Mouse (Mus musculus) thymus, adult 2 months (tissue): ENCODE measurements around the gene Grap2. TPM values are rescaled to one million over a fixed set of nuclear protein-coding genes. Genes with fewer than 3 reads are reported as not detected.
A peak's percentile ranks its signal among the peaks of the same experiment; 100 is the strongest.

ENCODE experiments used
- DNase-seq: peaks from one replicate; pipeline ENCODE4 v3.0.0; 2021
- H3K27ac ChIP-seq: fragments of 200-500 bp; 2 replicates; pipeline ENCODE4 v1.5.1; 2012; ENCODE audit warnings: low read length, control low read depth; ENCODE audit not compliant: control insufficient read depth, insufficient read depth
- H3K27me3 ChIP-seq: fragments of 200-500 bp; 2 replicates; pipeline ENCODE4 v1.6.1; 2012; ENCODE audit warnings: mild to moderate bottlenecking, low read length, moderate library complexity, mixed read lengths; ENCODE audit not compliant: control insufficient read depth, insufficient read depth
- H3K36me3 ChIP-seq: fragments of 200-500 bp; 2 replicates; pipeline ENCODE4 v1.6.1; 2012; ENCODE audit warnings: mild to moderate bottlenecking, low read length, moderate library complexity; ENCODE audit not compliant: control insufficient read depth, insufficient read depth
- H3K4me1 ChIP-seq: fragments of 200-500 bp; replicated peaks from 2 replicates; pipeline ENCODE4 v1.6.1; 2012; ENCODE audit warnings: low read length; ENCODE audit not compliant: control insufficient read depth, insufficient read depth
- H3K4me3 ChIP-seq: fragments of 200-500 bp; 2 replicates; pipeline ENCODE4 v1.5.1; 2012; ENCODE audit warnings: mild to moderate bottlenecking, low read length, control low read depth, moderate library complexity; ENCODE audit not compliant: control insufficient read depth, insufficient read depth
- CTCF ChIP-seq: fragments of 200-500 bp; IDR thresholded peaks from 2 replicates; pipeline ENCODE4 v1.5.1; 2012; ENCODE audit warnings: mild to moderate bottlenecking, control low read depth, low read length, moderate library complexity, borderline replicate concordance; ENCODE audit not compliant: control insufficient read depth, poor library complexity, insufficient read depth; ENCODE audit errors: extremely low read depth
- POLR2A ChIP-seq: fragments of 200-500 bp; IDR thresholded peaks from 2 replicates; pipeline ENCODE4 v1.6.1; 2012; ENCODE audit warnings: mild to moderate bottlenecking, low read length, control low read depth, moderate library complexity; ENCODE audit not compliant: control insufficient read depth, poor library complexity, insufficient read depth; ENCODE audit errors: extremely low read depth
- WGBS: fragments of 180-500 bp; shearing (Covaris S2); methylation state at CpG from one replicate; pipeline ENCODE4 v1.1.7; 2018; 5-methylcytosine and 5-hydroxymethylcytosine counted together
- polyA plus RNA-seq: library from polyadenylated mRNA; depleted of rRNA; stranded (reverse); fragments of >200 nt; gene quantifications from 2 replicates; pipeline ENCODE4 v1.2.3, GENCODE M21; 2012

Grap2 gene
- polyA plus RNA-seq, 1 experiment: 139 TPM

GRCm38 (mm10) chr15:80538075-80538474, 34.3 kb upstream of the Grap2 start:
- no peaks in the 10 kb centered on the region for H3K36me3 ChIP-seq
- TF ChIP-seq CTCF (no peak), POLR2A (no peak)
- no peak overlapping the region for H3K4me3 ChIP-seq
- H3K27me3 ChIP-seq: no peaks in the 10 kb centered on the region
- peaks cover 61% of the 10 kb centered on the region for H3K4me1 ChIP-seq
- H3K27ac ChIP-seq: peak overlapping the region; percentile 93
- WGBS: 9% methylated on average over 2 of the region's 2 CpGs
- DNase-seq: no peak

DNA sequence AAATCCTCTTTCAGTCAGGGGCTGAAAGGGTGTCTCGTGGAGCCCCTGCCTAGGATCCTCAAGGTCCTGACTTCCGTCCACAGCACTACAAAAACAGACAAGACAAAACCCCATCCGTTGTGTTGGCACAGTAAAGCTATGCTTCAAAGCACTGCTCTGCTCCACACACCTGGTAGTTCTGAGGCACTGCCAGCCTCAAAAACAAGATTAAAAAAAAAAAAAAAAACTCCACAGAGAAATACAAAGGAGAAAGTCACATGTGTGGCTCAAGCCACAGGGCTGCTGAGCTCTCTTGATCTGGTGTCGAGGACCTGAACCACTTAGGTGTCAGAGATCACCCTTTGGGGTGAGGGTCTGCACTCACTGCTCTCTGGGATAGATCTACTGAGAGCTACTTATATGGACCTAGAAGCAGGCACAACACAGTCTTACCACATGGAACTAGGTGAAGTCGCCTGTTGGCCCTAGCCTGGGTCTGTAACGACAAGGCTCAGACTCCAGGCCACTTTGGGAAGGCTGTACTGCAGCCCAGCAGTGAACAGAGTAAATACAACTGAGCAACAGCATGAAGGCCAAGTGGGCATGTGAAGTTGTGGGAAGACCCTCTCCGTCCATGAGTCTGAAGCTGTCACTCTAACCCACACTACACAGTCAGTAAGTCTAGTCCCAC, 33.6 kb upstream of the Grap2 start:
- Histone ChIP-seq H3K4me1 (peaks cover 56% of the 10 kb centered on the region), H3K36me3 (no peaks in the 10 kb centered on the region), H3K27ac (peak overlapping the region; percentile 99), H3K4me3 (no peak overlapping the region), H3K27me3 (no peaks in the 10 kb centered on the region)
- WGBS: 20% methylated on average over 7 of the region's 7 CpGs
- TF ChIP-seq POLR2A (peak; percentile 29; the same call in 1 of the 2 replicates), CTCF (no peak)
- DNase-seq: peak; percentile 77

DNA sequence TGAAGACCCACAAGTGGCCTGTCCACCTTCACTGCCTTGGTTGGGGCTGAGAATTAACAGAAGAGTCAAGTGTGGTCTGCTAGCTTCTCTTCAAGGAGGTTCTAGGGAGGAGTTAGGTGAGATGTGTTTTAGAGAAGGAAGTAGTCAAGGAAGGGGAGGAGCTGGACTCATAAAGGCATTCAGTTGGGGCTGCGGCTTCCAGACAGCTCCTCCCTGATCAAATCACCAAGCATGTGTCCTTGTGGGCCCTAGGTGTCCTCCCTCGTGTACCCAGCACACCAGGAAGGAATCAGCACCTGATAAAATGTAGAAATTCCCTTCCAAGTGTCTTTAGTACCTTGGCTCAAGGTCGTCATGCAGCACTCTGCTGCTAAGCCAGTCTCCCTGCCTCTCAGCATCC, 28.3 kb upstream of the Grap2 start:
- DNase-seq: no peak
- Histone ChIP-seq H3K36me3 (no peaks in the 10 kb centered on the region), H3K27me3 (no peaks in the 10 kb centered on the region), H3K4me3 (no peak overlapping the region), H3K4me1 (peaks cover 28% of the 10 kb centered on the region), H3K27ac (peak overlapping the region; percentile 62; the same call in 1 of the 2 replicates)
- TF ChIP-seq CTCF (no peak), POLR2A (no peak)
- 20% methylated on average over 3 of the region's 3 CpGs for WGBS

- H3K4me1 ChIP-seq: peaks cover 19% of the 10 kb centered on the region
- no peak for DNase-seq
- no peak overlapping the region for H3K27ac ChIP-seq
- no peak for TF ChIP-seq POLR2A
- TF ChIP-seq CTCF: no peak
- no peaks in the 10 kb centered on the region for H3K36me3 ChIP-seq
- H3K27me3 ChIP-seq: no peaks in the 10 kb centered on the region
- 94% methylated on average over 6 of the region's 6 CpGs for WGBS
- H3K4me3 ChIP-seq: no peak overlapping the region
Observed at GRCm38 (mm10) chr15:80545430-80545829, 27.0 kb upstream of the Grap2 start.

GRCm38 (mm10) chr15:80554860-80555822, 17.3 kb upstream of the Grap2 start:
- no peaks in the 10 kb centered on the region for H3K36me3 ChIP-seq
- H3K4me1 ChIP-seq: peaks cover 24% of the 10 kb centered on the region
- no peak overlapping the region for H3K4me3 ChIP-seq
- peak; percentile 48 for DNase-seq
- TF ChIP-seq POLR2A (no peak), CTCF (no peak)
- H3K27ac ChIP-seq: no peak overlapping the region
- no peaks in the 10 kb centered on the region for H3K27me3 ChIP-seq
- WGBS: 20% methylated on average over 6 of the region's 6 CpGs

DNA sequence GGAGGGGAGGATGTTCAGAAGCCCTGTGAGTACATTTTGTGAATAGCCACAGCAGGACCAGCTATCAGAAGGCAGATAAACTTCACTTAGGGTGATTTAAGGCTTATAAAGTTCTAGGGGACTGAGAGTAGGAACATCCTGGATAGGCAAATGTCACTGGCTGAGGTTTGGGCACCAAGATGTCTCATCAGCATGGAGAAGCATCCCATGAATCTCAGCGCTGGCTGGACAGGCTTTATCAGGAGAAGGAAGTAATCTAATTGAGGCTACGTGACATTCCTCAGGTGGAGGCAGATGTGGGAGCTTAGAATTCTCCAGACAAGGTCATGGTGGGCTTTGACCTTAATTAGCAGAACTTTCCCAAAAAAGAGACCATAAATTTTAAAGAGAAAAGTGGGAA, 16.4 kb upstream of the Grap2 start:
- no peak for TF ChIP-seq CTCF
- no peak for TF ChIP-seq POLR2A
- Histone ChIP-seq H3K36me3 (no peaks in the 10 kb centered on the region), H3K4me3 (no peak overlapping the region), H3K4me1 (peaks cover 26% of the 10 kb centered on the region), H3K27ac (no peak overlapping the region), H3K27me3 (no peaks in the 10 kb centered on the region)
- no peak for DNase-seq
- WGBS: 100% methylated on average over 2 of the region's 2 CpGs
